Mouse (Mus musculus): Measurements from ENCODE around the gene 4933415F23Rik. TPM values are rescaled to one million over a fixed set of nuclear protein-coding genes. Genes with fewer than 3 reads are reported as not detected.

Gene 4933415F23Rik
- polyA plus RNA-seq, 1 experiment = not detected

- H3K27ac ChIP-seq (ENCODE audit: control insufficient read depth, insufficient read depth, low read depth, low read length, poor library complexity) = no peak overlapping the region
- TF ChIP-seq CTCF (IDR thresholded peaks at IDR 0.05; ENCODE audit: control insufficient read depth, insufficient read depth, low read length) (no peak), POLR2A (IDR thresholded peaks at IDR 0.05; ENCODE audit: borderline replicate concordance, control insufficient read depth, low read depth, low read length) (no peak)
- H3K4me1 ChIP-seq (ENCODE audit: control insufficient read depth, insufficient read depth, low read length) = no peaks in the 10 kb centered on the region
- WGBS = 24% methylated on average over 14 of the region's 14 CpGs
- no peak overlapping the region for H3K4me3 ChIP-seq (replicated peaks; ENCODE audit: control insufficient read depth, low read depth, low read length)
Measured at GRCm38 (mm10) chr1:23061614-23062373, 40.3 kb downstream of the 4933415F23Rik start.

- Histone ChIP-seq H3K27ac (ENCODE audit: control insufficient read depth, insufficient read depth, low read depth, low read length, poor library complexity) (no peak overlapping the region), H3K4me1 (ENCODE audit: control insufficient read depth, insufficient read depth, low read length) (no peaks in the 10 kb centered on the region), H3K4me3 (replicated peaks; ENCODE audit: control insufficient read depth, low read depth, low read length) (no peak overlapping the region)
- TF ChIP-seq POLR2A (IDR thresholded peaks at IDR 0.05; ENCODE audit: borderline replicate concordance, control insufficient read depth, low read depth, low read length) = no peak
- no peak for TF ChIP-seq CTCF (IDR thresholded peaks at IDR 0.05; ENCODE audit: control insufficient read depth, insufficient read depth, low read length)
- WGBS = 86% methylated on average over 9 of the region's 9 CpGs
Measured at GRCm38 (mm10) chr1:23060056-23060455, 42.0 kb downstream of the 4933415F23Rik start.

Data from bone marrow, adult 2 months (tissue).